Comparison of ENCODE assay signal across 9 mouse cellular contexts in genomic region chr1:90974906-90975649, GRCm38 (mm10). TPM values are rescaled to one million over a fixed set of nuclear protein-coding genes. Genes with fewer than 3 reads are reported as not detected.
DNase-seq lines count a peak whose midpoint lies in the region; ATAC-seq and TF ChIP-seq lines count a peak whose summit lies in the region.
"Had no signal": no experiment of that assay in that cellular context is flagged by ENCODE, and none has a peak within 500 bp of the region (broad histone marks: within the 10 kb centered on the region; RNA-seq: fewer than 3 reads in every experiment).

No protein-coding gene starts in this region.

- no peak for TF ChIP-seq CTCF in lung, adult 2 months (IDR thresholded peaks at IDR 0.05; ENCODE audit: insufficient read depth, low read length)

- H3K27me3 ChIP-seq in forebrain, embryonic 10.5 days (ENCODE audit: poor library complexity, severe bottlenecking), result peaks cover 21% of the 10 kb centered on the region
- no peaks in the 10 kb centered on the region for H3K27me3 ChIP-seq in heart, embryonic 14.5 days (ENCODE audit: control insufficient read depth, insufficient read depth, low read length)
- no peaks in the 10 kb centered on the region for H3K27me3 ChIP-seq in intestine, embryonic 16.5 days (replicated peaks; ENCODE audit: control insufficient read depth, insufficient read depth, low read length)

- H3K9me3 ChIP-seq in forebrain, embryonic 10.5 days, result no peaks in the 10 kb centered on the region
- H3K9me3 ChIP-seq in heart, embryonic 14.5 days (ENCODE audit: control insufficient read depth, low read length), result no peaks in the 10 kb centered on the region
- H3K9me3 ChIP-seq in intestine, embryonic 16.5 days (ENCODE audit: control insufficient read depth, low read length), result no peaks in the 10 kb centered on the region

- peak overlapping the region; percentile 39 for H3K9ac ChIP-seq in heart, embryonic 14.5 days (ENCODE audit: low read length)
- no peak overlapping the region for H3K9ac ChIP-seq in intestine, embryonic 16.5 days (ENCODE audit: low read depth, low read length)

- DNase-seq in lung, adult 18-20 months, result peak; percentile 40 to 47
- DNase-seq in lung, adult 2 months, result no peak
- peak; percentile 61 for DNase-seq in forebrain, embryonic 10.5 days (ENCODE audit: extremely low spot score, low spot score)
- peak; percentile 79 for DNase-seq in layer of hippocampus, adult 9-11 months
- peak; percentile 57 to 62 for DNase-seq in lung, postnatal 4 days
- DNase-seq in right cerebral cortex, postnatal 10 days (ENCODE audit: low spot score in 2 of 2), result peak; percentile 78 to 84

- peak overlapping the region; percentile 2; the same call in 1 of the 2 replicates for H3K4me2 ChIP-seq in heart, embryonic 14.5 days (ENCODE audit: low read length)
- no peak overlapping the region for H3K4me2 ChIP-seq in intestine, embryonic 16.5 days (ENCODE audit: low read depth, low read length)

- 49% methylated on average over 12 of the region's 12 CpGs for WGBS in lung, adult 2 months
- WGBS in forebrain, embryonic 10.5 days, result 10% methylated on average over 12 of the region's 12 CpGs
- 22% methylated on average over 12 of the region's 12 CpGs for WGBS in heart, embryonic 14.5 days
- WGBS in intestine, embryonic 16.5 days, result 39% methylated on average over 12 of the region's 12 CpGs

- H3K36me3 ChIP-seq in forebrain, embryonic 10.5 days (replicated peaks), result no peaks in the 10 kb centered on the region
- H3K36me3 ChIP-seq in heart, embryonic 14.5 days (ENCODE audit: control insufficient read depth, insufficient read depth, low read length), result no peaks in the 10 kb centered on the region
- no peaks in the 10 kb centered on the region for H3K36me3 ChIP-seq in intestine, embryonic 16.5 days (ENCODE audit: control insufficient read depth, insufficient read depth, low read length)

- H3K4me3 ChIP-seq in lung, adult 2 months (replicated peaks; ENCODE audit: extremely low read depth, low read depth, low read length), result no peak overlapping the region
- peak overlapping the region; percentile 27; the same call in 1 of the 2 replicates for H3K4me3 ChIP-seq in forebrain, embryonic 10.5 days
- no peak overlapping the region for H3K4me3 ChIP-seq in heart, embryonic 14.5 days (ENCODE audit: control insufficient read depth in 1 of 2, insufficient read depth in 1 of 2, low read depth in 1 of 2, low read length in 2 of 2)
- no peak overlapping the region for H3K4me3 ChIP-seq in intestine, embryonic 16.5 days (ENCODE audit: low read length)

- peaks cover 7% of the 10 kb centered on the region; the same call in 1 of the 2 replicates for H3K4me1 ChIP-seq in lung, adult 2 months (ENCODE audit: control insufficient read depth, insufficient read depth, low read length)
- peaks cover 42% of the 10 kb centered on the region for H3K4me1 ChIP-seq in forebrain, embryonic 10.5 days
- H3K4me1 ChIP-seq in heart, embryonic 14.5 days (ENCODE audit: control insufficient read depth in 2 of 2, insufficient read depth in 2 of 2, low read length in 2 of 2), result peaks cover 27 to 38% of the 10 kb centered on the region in 2 experiments
- peaks cover 19% of the 10 kb centered on the region for H3K4me1 ChIP-seq in intestine, embryonic 16.5 days (ENCODE audit: control insufficient read depth, insufficient read depth, low read length)

- peak; percentile 57 for ATAC-seq in heart, embryonic 14.5 days (ENCODE audit: insufficient number of reproducible peaks, insufficient read depth, low FRiP score, low read depth)
- no peak for ATAC-seq in intestine, embryonic 16.5 days

- TF ChIP-seq POLR2A in lung, adult 2 months (IDR thresholded peaks at IDR 0.05; ENCODE audit: borderline replicate concordance, extremely low read depth, low read depth, low read length), result no peak

- peak overlapping the region; percentile 51 for H3K27ac ChIP-seq in forebrain, embryonic 10.5 days
- peak overlapping the region; percentile 0 to 61; a peak in 3 of 4 replicates for H3K27ac ChIP-seq in heart, embryonic 14.5 days (replicated peaks in 1 of 2; ENCODE audit: control insufficient read depth in 1 of 2, insufficient read depth in 1 of 2, low read depth in 2 of 2, low read length in 2 of 2)
- no peak overlapping the region for H3K27ac ChIP-seq in intestine, embryonic 16.5 days (ENCODE audit: low read length)

RNA-seq across cellular contexts. Expression of gene Rab17, which starts 5.6 kb away (rescaled TPM):
- 1.2 and 1.7 TPM in 2 replicates for polyA plus RNA-seq in lung, adult 2 months (2012; rRNA removed)
- 0.10 and 0.22 TPM in 2 replicates for polyA plus RNA-seq in forebrain, embryonic 10.5 days (2016; fragmentation: Nextera tagmentation; extraction: Ambion mirVana)
- polyA plus RNA-seq in heart, embryonic 14.5 days (2014; fragmentation: Nextera tagmentation; extraction: Ambion mirVana), result 2.5 and 2.7 TPM in 2 replicates
- 62.2 and 69.3 TPM in 2 replicates for polyA plus RNA-seq in intestine, embryonic 16.5 days (2015; fragmentation: Nextera tagmentation; extraction: Ambion mirVana)

RNA-seq across cellular contexts. Expression of gene Prlh, which starts 22.2 kb away (rescaled TPM):
- not detected in 2 replicates for polyA plus RNA-seq in lung, adult 2 months (2012; rRNA removed)
- polyA plus RNA-seq in forebrain, embryonic 10.5 days (2016; fragmentation: Nextera tagmentation; extraction: Ambion mirVana), result not detected in 2 replicates
- not detected in 2 replicates for polyA plus RNA-seq in heart, embryonic 14.5 days (2014; fragmentation: Nextera tagmentation; extraction: Ambion mirVana)
- polyA plus RNA-seq in intestine, embryonic 16.5 days (2015; fragmentation: Nextera tagmentation; extraction: Ambion mirVana), result not detected in 2 replicates
- polyA plus RNA-seq: limb, embryonic 11.5 days had no signal

RNA-seq across cellular contexts. Expression of gene Lrrfip1, which starts 23.5 kb away (rescaled TPM):
- polyA plus RNA-seq in lung, adult 2 months (2012; rRNA removed), result 30.5 and 38.1 TPM in 2 replicates
- 25.1 and 26.4 TPM in 2 replicates for polyA plus RNA-seq in forebrain, embryonic 10.5 days (2016; fragmentation: Nextera tagmentation; extraction: Ambion mirVana)
- 151 and 161 TPM in 2 replicates for polyA plus RNA-seq in heart, embryonic 14.5 days (2014; fragmentation: Nextera tagmentation; extraction: Ambion mirVana)
- polyA plus RNA-seq in intestine, embryonic 16.5 days (2015; fragmentation: Nextera tagmentation; extraction: Ambion mirVana), result 69.2 and 73.7 TPM in 2 replicates

Comparison
In these comparisons a context has a peak if more than half of its experiments do, and no peak if none do; other contexts are left out.
1. RNA of gene Rab17, which starts 5.6 kb away (polyA plus RNA-seq): 62.2 to 69.3 TPM in intestine, embryonic 16.5 days; 2.5 to 2.7 TPM in heart, embryonic 14.5 days, 1.2 to 1.7 TPM in lung, adult 2 months and 0.10 to 0.22 TPM in forebrain, embryonic 10.5 days; every median in the first group is over 10 times any median in the second.